Mouse (Mus musculus): ENCODE data around the gene Rusc2.

DNA sequence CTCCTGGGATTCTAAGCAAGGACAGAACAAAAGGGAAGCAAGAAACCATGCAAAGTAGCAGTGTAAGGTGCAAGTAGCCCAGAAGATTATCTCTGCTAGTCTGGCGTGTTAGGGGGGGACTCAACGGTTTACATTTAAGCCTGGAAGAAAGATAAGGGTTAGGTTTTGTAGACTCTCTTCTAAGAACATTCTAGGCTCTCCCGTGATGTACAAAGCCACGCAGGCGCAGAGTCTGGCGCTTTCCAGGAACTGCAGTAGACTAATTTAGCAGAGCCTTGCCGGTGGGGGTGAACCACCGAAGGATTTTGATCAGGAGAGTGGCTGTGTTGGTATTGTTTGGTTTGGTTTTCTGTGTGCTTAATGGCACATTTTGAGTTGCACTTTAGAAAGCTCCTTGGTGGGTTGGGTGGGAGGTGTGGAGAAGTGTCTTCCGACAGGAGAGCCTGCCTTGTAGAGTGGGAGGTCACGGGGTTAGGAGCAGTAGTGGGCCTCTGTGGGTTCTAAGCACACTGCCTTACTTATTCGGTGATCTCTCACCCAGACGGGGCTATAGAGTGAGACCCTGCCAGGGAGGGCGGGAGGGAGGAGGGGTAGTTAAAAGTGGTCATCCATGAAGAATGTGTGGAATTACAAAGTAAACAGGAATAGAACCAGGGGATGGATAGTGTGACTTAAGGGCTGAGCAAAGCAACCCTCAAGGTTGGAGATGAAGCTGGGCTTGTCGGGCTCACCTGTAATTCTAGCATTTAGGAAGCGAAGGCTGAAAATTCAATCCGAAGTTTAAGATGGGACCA, 35.7 kb downstream of the Rusc2 start:
- no peak for TF ChIP-seq POLR2A (IDR thresholded peaks at IDR 0.05; ENCODE audit: extremely low read depth, insufficient read depth, low read length)
- TF ChIP-seq CTCF (IDR thresholded peaks at IDR 0.05; ENCODE audit: low read depth, low read length), result no peak
